Comparison of ENCODE assay signal across 11 mouse cellular contexts in the genomic region with DNA sequence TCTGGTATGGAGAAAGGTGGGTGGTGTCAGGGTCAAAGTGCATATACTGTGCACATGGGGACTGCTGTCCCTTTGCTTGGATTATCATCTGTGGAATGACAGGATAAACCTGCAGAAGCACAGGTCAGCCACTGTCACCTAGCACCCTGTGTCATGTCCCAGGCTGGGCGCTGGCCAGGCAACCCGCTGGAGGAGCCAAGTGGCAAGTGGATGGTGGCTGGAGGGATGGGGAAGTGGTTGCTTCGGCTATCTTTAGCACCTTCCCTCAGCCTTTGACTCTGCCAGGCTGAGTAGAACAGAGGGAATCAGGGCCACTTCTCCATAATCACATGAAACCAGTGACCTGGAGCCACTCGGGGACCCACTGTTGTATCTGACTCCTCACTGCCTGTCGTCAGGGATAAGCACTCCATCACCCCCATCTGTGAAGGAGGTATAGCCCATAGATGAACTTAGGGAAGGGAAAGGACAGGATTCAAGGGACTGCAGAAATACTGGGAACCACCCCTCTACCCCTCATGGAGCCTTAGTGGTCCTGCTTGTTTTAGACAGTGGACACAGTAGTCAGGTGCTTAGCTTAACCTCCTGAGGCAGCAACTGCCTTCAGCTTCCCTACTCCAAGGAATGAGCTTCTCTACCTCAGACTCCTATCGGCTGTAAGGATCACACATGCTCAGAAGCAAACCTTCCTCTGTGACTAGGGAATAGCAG. TPM values are rescaled to one million over a fixed set of nuclear protein-coding genes. Genes with fewer than 3 reads are reported as not detected.
DNase-seq lines count a peak whose midpoint lies in the region; ATAC-seq lines count a peak whose summit lies in the region.
"Had no signal": no experiment of that assay in that cellular context is flagged by ENCODE, and none has a peak within 500 bp of the region (broad histone marks: within the 10 kb centered on the region; RNA-seq: fewer than 3 reads in every experiment).

No protein-coding gene starts in this region.

- peaks cover 39% of the 10 kb centered on the region for H3K36me3 ChIP-seq in hindbrain, embryonic 13.5 days
- H3K36me3 ChIP-seq in hindbrain, embryonic 10.5 days, result peaks cover 39% of the 10 kb centered on the region
- peaks cover 34% of the 10 kb centered on the region for H3K36me3 ChIP-seq in liver, embryonic 13.5 days
- peaks cover 29% of the 10 kb centered on the region for H3K36me3 ChIP-seq in hindbrain, embryonic 16.5 days (ENCODE audit: control insufficient read depth, insufficient read depth, low read length)

- peak overlapping the region; percentile 43 for H3K9ac ChIP-seq in hindbrain, embryonic 13.5 days
- peak overlapping the region; percentile 35; the same call in 1 of the 2 replicates for H3K9ac ChIP-seq in liver, embryonic 13.5 days
- no peak overlapping the region for H3K9ac ChIP-seq in hindbrain, embryonic 16.5 days (ENCODE audit: low read depth, low read length)
- H3K9ac ChIP-seq: midbrain, embryonic 13.5 days had no signal

- no peak for DNase-seq in hindbrain, embryonic 10.5 days (ENCODE audit: low spot score)
- DNase-seq in brain, adult 2 months (ENCODE audit: low read depth, low spot score), result peak; percentile 40
- peak; percentile 70 for DNase-seq in heart, adult 8-10 months (ENCODE audit: low spot score)
- DNase-seq in liver, embryonic 13.5 days, result no peak
- DNase-seq in spleen, adult 18-20 months, result no peak
- no peak for DNase-seq in spleen, postnatal 36 days (ENCODE audit: low spot score in 2 of 2)
- DNase-seq: right cerebral cortex, postnatal 14 days; thymus, postnatal 4 days had no signal

- H3K27ac ChIP-seq in hindbrain, embryonic 13.5 days, result no peak overlapping the region
- H3K27ac ChIP-seq in hindbrain, embryonic 10.5 days, result no peak overlapping the region
- H3K27ac ChIP-seq in liver, embryonic 13.5 days, result peak overlapping the region; percentile 80
- H3K27ac ChIP-seq in hindbrain, embryonic 16.5 days (ENCODE audit: low read depth, low read length), result no peak overlapping the region
- H3K27ac ChIP-seq: midbrain, embryonic 13.5 days had no signal

- no peak for ATAC-seq in hindbrain, embryonic 13.5 days (ENCODE audit: low FRiP score)
- no peak for ATAC-seq in liver, embryonic 13.5 days (ENCODE audit: low read depth)
- ATAC-seq in hindbrain, embryonic 16.5 days, result no peak
- ATAC-seq: midbrain, embryonic 13.5 days had no signal

- H3K4me3 ChIP-seq in hindbrain, embryonic 13.5 days, result no peak overlapping the region
- H3K4me3 ChIP-seq in hindbrain, embryonic 10.5 days, result no peak overlapping the region
- no peak overlapping the region for H3K4me3 ChIP-seq in liver, embryonic 13.5 days (replicated peaks)
- H3K4me3 ChIP-seq in hindbrain, embryonic 16.5 days (ENCODE audit: low read length), result no peak overlapping the region
- H3K4me3 ChIP-seq: midbrain, embryonic 13.5 days had no signal

- H3K4me2 ChIP-seq in hindbrain, embryonic 13.5 days, result no peak overlapping the region
- H3K4me2 ChIP-seq in liver, embryonic 13.5 days, result no peak overlapping the region
- no peak overlapping the region for H3K4me2 ChIP-seq in hindbrain, embryonic 16.5 days (ENCODE audit: low read length)
- H3K4me2 ChIP-seq: midbrain, embryonic 13.5 days had no signal

- no peaks in the 10 kb centered on the region for H3K9me3 ChIP-seq in hindbrain, embryonic 13.5 days
- H3K9me3 ChIP-seq in hindbrain, embryonic 10.5 days, result no peaks in the 10 kb centered on the region
- H3K9me3 ChIP-seq in liver, embryonic 13.5 days (replicated peaks), result no peaks in the 10 kb centered on the region
- no peaks in the 10 kb centered on the region for H3K9me3 ChIP-seq in hindbrain, embryonic 16.5 days (ENCODE audit: control insufficient read depth, low read length)
- H3K9me3 ChIP-seq: midbrain, embryonic 13.5 days had no signal

- 0 out of 2 replicates have a peak, but pooled peaks cover 3% of the 10 kb centered on the region for H3K27me3 ChIP-seq in hindbrain, embryonic 13.5 days
- H3K27me3 ChIP-seq in hindbrain, embryonic 10.5 days (ENCODE audit: insufficient read depth, poor library complexity, severe bottlenecking), result no peaks in the 10 kb centered on the region
- peaks cover 12% of the 10 kb centered on the region; the same call in 1 of the 2 replicates for H3K27me3 ChIP-seq in liver, embryonic 13.5 days
- no peaks in the 10 kb centered on the region for H3K27me3 ChIP-seq in hindbrain, embryonic 16.5 days (replicated peaks; ENCODE audit: control insufficient read depth, insufficient read depth, low read length)
- H3K27me3 ChIP-seq: midbrain, embryonic 13.5 days had no signal

- H3K4me1 ChIP-seq in hindbrain, embryonic 13.5 days (replicated peaks), result peaks cover 7% of the 10 kb centered on the region
- peaks cover 41% of the 10 kb centered on the region for H3K4me1 ChIP-seq in hindbrain, embryonic 10.5 days (replicated peaks)
- peaks cover 69% of the 10 kb centered on the region for H3K4me1 ChIP-seq in liver, embryonic 13.5 days (replicated peaks)
- H3K4me1 ChIP-seq in hindbrain, embryonic 16.5 days (ENCODE audit: control insufficient read depth, insufficient read depth, low read depth, low read length), result no peaks in the 10 kb centered on the region

- WGBS in hindbrain, embryonic 13.5 days, result 73% methylated on average over 6 of the region's 6 CpGs
- 65% methylated on average over 6 of the region's 6 CpGs for WGBS in hindbrain, embryonic 10.5 days
- WGBS in liver, embryonic 13.5 days (ENCODE audit: insufficient replicate concordance), result 29% methylated on average over 6 of the region's 6 CpGs
- WGBS in hindbrain, embryonic 16.5 days, result 72% methylated on average over 6 of the region's 6 CpGs

RNA-seq across cellular contexts. Expression of a gene that starts 16.3 kb away (rescaled TPM):
- polyA plus RNA-seq in hindbrain, embryonic 13.5 days (2015; fragmentation: Nextera tagmentation; extraction: Ambion mirVana), result 27.9 and 28.3 TPM in 2 replicates
- polyA plus RNA-seq in hindbrain, embryonic 10.5 days (2016; fragmentation: Nextera tagmentation; extraction: Ambion mirVana), result 7.6 and 7.7 TPM in 2 replicates
- total RNA-seq in heart, adult 8-10 months (2022), result 100 to 1,000 TPM in 2 of 4 experiments, 10 to 100 TPM in 2; 91.7 to 111 (median 98.9) TPM
- polyA plus RNA-seq in liver, embryonic 13.5 days (2015; fragmentation: Nextera tagmentation; extraction: Ambion mirVana), result 16.0 and 20.5 TPM in 2 replicates
- 78.6 and 80.3 TPM in 2 replicates for polyA plus RNA-seq in hindbrain, embryonic 16.5 days (2015; fragmentation: Nextera tagmentation; extraction: Ambion mirVana)

RNA-seq across cellular contexts. Expression of a gene that starts 16.9 kb away (rescaled TPM):
- 613 and 622 TPM in 2 replicates for polyA plus RNA-seq in hindbrain, embryonic 13.5 days (2015; fragmentation: Nextera tagmentation; extraction: Ambion mirVana)
- polyA plus RNA-seq in hindbrain, embryonic 10.5 days (2016; fragmentation: Nextera tagmentation; extraction: Ambion mirVana), result 806 and 957 TPM in 2 replicates
- total RNA-seq in heart, adult 8-10 months (2022), result 100 to 1,000 TPM; 125 to 157 (median 135) TPM
- 807 and 835 TPM in 2 replicates for polyA plus RNA-seq in liver, embryonic 13.5 days (2015; fragmentation: Nextera tagmentation; extraction: Ambion mirVana)
- 523 and 556 TPM in 2 replicates for polyA plus RNA-seq in hindbrain, embryonic 16.5 days (2015; fragmentation: Nextera tagmentation; extraction: Ambion mirVana)

RNA-seq across cellular contexts. Expression of a gene that starts 58.1 kb away (rescaled TPM):
- 38.3 and 41.2 TPM in 2 replicates for polyA plus RNA-seq in hindbrain, embryonic 13.5 days (2015; fragmentation: Nextera tagmentation; extraction: Ambion mirVana)
- polyA plus RNA-seq in hindbrain, embryonic 10.5 days (2016; fragmentation: Nextera tagmentation; extraction: Ambion mirVana), result 41.3 and 42.8 TPM in 2 replicates
- total RNA-seq in heart, adult 8-10 months (2022), result 10 to 100 TPM; 17.7 to 24.7 (median 23.3) TPM
- 12.5 and 12.9 TPM in 2 replicates for polyA plus RNA-seq in liver, embryonic 13.5 days (2015; fragmentation: Nextera tagmentation; extraction: Ambion mirVana)
- polyA plus RNA-seq in hindbrain, embryonic 16.5 days (2015; fragmentation: Nextera tagmentation; extraction: Ambion mirVana), result 37.1 and 39.9 TPM in 2 replicates

Comparison
In these comparisons a context has a peak if more than half of its experiments do, and no peak if none do; other contexts are left out.
1. DNase-seq: peak in brain, adult 2 months (single experiment) and heart, adult 8-10 months (single experiment); none in hindbrain, embryonic 10.5 days (single experiment), liver, embryonic 13.5 days (single experiment), spleen, adult 18-20 months (0 of 2) and spleen, postnatal 36 days (0 of 2).